Mouse (Mus musculus): ENCODE data around the gene Prpsap1. TPM values are rescaled to one million over a fixed set of nuclear protein-coding genes. Genes with fewer than 3 reads are reported as not detected.

Gene Prpsap1
- polyA plus RNA-seq, 1 experiment from 2014 or later = 64.4 TPM

GRCm38 (mm10) chr11:116534154-116534865 lies 40.3 kb upstream of the Prpsap1 start:
- H3K36me3 ChIP-seq (replicated peaks; ENCODE audit: insufficient read depth, low read length) = peaks cover 23% of the 10 kb centered on the region
- peaks cover 32% of the 10 kb centered on the region for H3K4me1 ChIP-seq (ENCODE audit: insufficient read depth)

DNA sequence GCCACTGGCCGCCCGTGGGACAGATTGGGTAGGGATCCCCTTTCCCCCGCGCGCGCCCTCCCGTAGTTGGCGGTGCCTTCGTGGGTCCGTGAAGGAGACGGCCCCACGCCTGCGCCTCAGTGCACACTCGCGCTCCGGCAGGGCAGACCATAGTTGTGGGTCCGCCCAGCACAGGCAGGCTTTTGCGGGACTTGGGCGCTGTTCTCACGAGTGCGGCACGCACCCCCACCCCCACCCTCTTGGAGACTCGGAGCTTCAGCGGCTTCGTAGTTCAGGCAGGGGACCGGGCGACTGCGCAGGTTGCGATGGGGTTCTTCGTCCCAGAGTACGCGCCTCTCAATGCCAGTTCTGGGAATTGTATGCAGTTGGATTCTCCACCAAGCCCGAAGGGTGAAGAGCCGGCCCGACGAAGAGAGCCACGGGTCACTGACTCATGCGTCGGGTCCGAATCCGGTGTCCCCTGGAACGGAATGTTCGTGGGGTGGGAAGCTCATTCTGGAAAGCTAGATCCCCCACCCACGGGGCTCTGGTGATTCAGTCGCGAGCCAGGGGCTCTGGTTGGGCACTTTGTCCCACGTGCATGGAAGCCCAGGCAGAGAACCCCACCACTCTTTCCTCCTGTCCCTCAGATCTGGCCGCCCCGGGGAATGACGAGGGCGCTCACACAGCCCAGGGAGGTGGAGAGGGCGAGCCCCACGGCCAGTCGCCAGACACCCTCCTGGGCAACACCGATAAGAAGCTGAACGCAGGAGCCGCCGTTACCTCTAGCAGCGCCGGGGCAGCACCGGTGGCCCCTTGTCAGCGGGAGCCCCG lies 39.5 kb upstream of the Prpsap1 start:
- peak overlapping the region; percentile 92 for H3K27ac ChIP-seq (ENCODE audit: low read depth)

More at GRCm38 (mm10) chr11:116534154-116534865, 40.3 kb upstream of the Prpsap1 start:
- Histone ChIP-seq H3K9me3 (ENCODE audit: low read length) (no peaks in the 10 kb centered on the region), H3K27ac (ENCODE audit: low read depth) (peak overlapping the region; percentile 92), H3K27me3 (ENCODE audit: insufficient read depth, low read length) (peaks cover 43% of the 10 kb centered on the region), H3K9ac (replicated peaks) (peak overlapping the region; percentile 87), H3K4me2 (ENCODE audit: low read depth, low read length) (peak overlapping the region; percentile 90), H3K4me3 (ENCODE audit: low read depth, low read length) (peak overlapping the region; percentile 71)
- TF ChIP-seq EP300 (IDR thresholded peaks at IDR 0.05; ENCODE audit: low read depth) (peak; percentile 46), CTCF (IDR thresholded peaks at IDR 0.05; ENCODE audit: low read depth) (peak; percentile 92)
- 15% methylated on average over 20 of the region's 20 CpGs for WGBS (ENCODE audit: insufficient replicate concordance)
- ATAC-seq (peak; percentile 80), DNase-seq (peak; percentile 86)

DNA sequence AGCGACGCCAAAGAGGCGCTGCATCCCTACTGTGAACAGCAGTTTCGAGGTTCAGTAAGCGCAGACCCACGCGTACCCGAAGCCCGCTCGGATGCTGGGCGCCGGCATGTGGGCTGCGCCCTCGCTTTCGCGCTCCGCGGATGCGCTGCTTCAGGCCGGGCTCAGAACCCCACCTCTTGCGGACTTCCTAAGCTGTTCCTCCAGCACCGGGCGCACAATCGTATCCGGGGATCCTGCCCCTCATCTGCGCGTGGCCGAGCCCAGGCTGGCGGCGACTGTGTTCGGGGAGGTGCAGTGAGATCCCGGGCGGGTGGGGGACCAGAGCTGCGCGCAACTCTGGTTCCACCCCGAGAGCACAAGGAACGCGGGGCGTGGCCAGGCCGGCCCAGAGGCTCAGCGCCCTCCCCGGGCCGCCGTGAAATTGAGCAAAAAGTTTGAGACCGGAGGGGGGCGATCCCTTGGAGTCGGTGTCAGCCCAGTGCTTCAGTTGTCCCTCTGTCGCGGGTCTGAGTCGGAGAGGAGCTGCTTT lies 38.9 kb upstream of the Prpsap1 start:
- Histone ChIP-seq H3K9me3 (ENCODE audit: low read length) (no peaks in the 10 kb centered on the region), H3K36me3 (replicated peaks; ENCODE audit: insufficient read depth, low read length) (peaks cover 10% of the 10 kb centered on the region; the same call in 1 of the 2 replicates), H3K4me1 (ENCODE audit: insufficient read depth) (peaks cover 28% of the 10 kb centered on the region), H3K27me3 (ENCODE audit: insufficient read depth, low read length) (peaks cover 43% of the 10 kb centered on the region), H3K27ac (ENCODE audit: low read depth) (peak overlapping the region; percentile 92), H3K4me3 (ENCODE audit: low read depth, low read length) (peak overlapping the region; percentile 71), H3K9ac (replicated peaks) (peak overlapping the region; percentile 87), H3K4me2 (ENCODE audit: low read depth, low read length) (peak overlapping the region; percentile 90)
- peak; percentile 57 for ATAC-seq
- WGBS (ENCODE audit: insufficient replicate concordance) = under 1% methylated on average over 50 of the region's 50 CpGs
- TF ChIP-seq EP300 (IDR thresholded peaks at IDR 0.05; ENCODE audit: low read depth) (no peak), CTCF (IDR thresholded peaks at IDR 0.05; ENCODE audit: low read depth) (peak; percentile 39)
- DNase-seq = peak; percentile 86

More for the DNA sequence above, 39.5 kb upstream of the Prpsap1 start:
- H3K27me3 ChIP-seq (ENCODE audit: insufficient read depth, low read length) = peaks cover 43% of the 10 kb centered on the region
- peaks cover 32% of the 10 kb centered on the region for H3K4me1 ChIP-seq (ENCODE audit: insufficient read depth)
- TF ChIP-seq CTCF (IDR thresholded peaks at IDR 0.05; ENCODE audit: low read depth) (no peak), EP300 (IDR thresholded peaks at IDR 0.05; ENCODE audit: low read depth) (peak; percentile 57; the same call in 1 of the 2 replicates)
- H3K9ac ChIP-seq (replicated peaks) = peak overlapping the region; percentile 87
- 1% methylated on average over 63 of the region's 63 CpGs for WGBS (ENCODE audit: insufficient replicate concordance)
- DNase-seq (peak; percentile 85), ATAC-seq (peak; percentile 86)
- peak overlapping the region; percentile 90 for H3K4me2 ChIP-seq (ENCODE audit: low read depth, low read length)
- H3K4me3 ChIP-seq (ENCODE audit: low read depth, low read length) = peak overlapping the region; percentile 71
- H3K9me3 ChIP-seq (ENCODE audit: low read length) = no peaks in the 10 kb centered on the region
- peaks cover 16% of the 10 kb centered on the region for H3K36me3 ChIP-seq (replicated peaks; ENCODE audit: insufficient read depth, low read length)

GRCm38 (mm10) chr11:116532262-116532809 lies 38.3 kb upstream of the Prpsap1 start:
- no peaks in the 10 kb centered on the region for H3K9me3 ChIP-seq (ENCODE audit: low read length)
- peaks cover 10% of the 10 kb centered on the region; the same call in 1 of the 2 replicates for H3K36me3 ChIP-seq (replicated peaks; ENCODE audit: insufficient read depth, low read length)
- whole genome bisulfite sequencing (ENCODE audit: insufficient replicate concordance) = 1% methylated on average over 30 of the region's 30 CpGs
- ATAC-seq (0 out of 2 replicates have a peak, but pooled peaks have one; percentile 4), DNase-seq (peak; percentile 66)
- H3K4me3 ChIP-seq (ENCODE audit: low read depth, low read length) = peak overlapping the region; percentile 71
- H3K27me3 ChIP-seq (ENCODE audit: insufficient read depth, low read length) = peaks cover 43% of the 10 kb centered on the region
- H3K9ac ChIP-seq (replicated peaks) = peak overlapping the region; percentile 87
- H3K4me2 ChIP-seq (ENCODE audit: low read depth, low read length) = peak overlapping the region; percentile 90
- H3K27ac ChIP-seq (ENCODE audit: low read depth) = peak overlapping the region; percentile 92
- no peak for TF ChIP-seq EP300 (IDR thresholded peaks at IDR 0.05; ENCODE audit: low read depth)
- TF ChIP-seq CTCF (IDR thresholded peaks at IDR 0.05; ENCODE audit: low read depth) = no peak
- peaks cover 26% of the 10 kb centered on the region for H3K4me1 ChIP-seq (ENCODE audit: insufficient read depth)

GRCm38 (mm10) chr11:116531371-116532191 lies 37.6 kb upstream of the Prpsap1 start:
- H3K4me2 ChIP-seq (ENCODE audit: low read depth, low read length) = peak overlapping the region; percentile 90
- peaks cover 21% of the 10 kb centered on the region for H3K4me1 ChIP-seq (ENCODE audit: insufficient read depth)
- ATAC-seq (no peak), DNase-seq (peak; percentile 40)
- peaks cover 7% of the 10 kb centered on the region; the same call in 1 of the 2 replicates for H3K36me3 ChIP-seq (replicated peaks; ENCODE audit: insufficient read depth, low read length)
- no peaks in the 10 kb centered on the region for H3K9me3 ChIP-seq (ENCODE audit: low read length)
- TF ChIP-seq CTCF (IDR thresholded peaks at IDR 0.05; ENCODE audit: low read depth) (no peak), EP300 (IDR thresholded peaks at IDR 0.05; ENCODE audit: low read depth) (no peak)
- WGBS (ENCODE audit: insufficient replicate concordance) = 2% methylated on average over 48 of the region's 48 CpGs
- H3K27ac ChIP-seq (ENCODE audit: low read depth) = 0 out of 2 replicates have a peak overlapping the region, but pooled peaks have one; percentile 92
- H3K27me3 ChIP-seq (ENCODE audit: insufficient read depth, low read length) = peaks cover 43% of the 10 kb centered on the region
- peak overlapping the region; percentile 87 for H3K9ac ChIP-seq (replicated peaks)
- peak overlapping the region; percentile 71 for H3K4me3 ChIP-seq (ENCODE audit: low read depth, low read length)
